Mouse (Mus musculus) embryonic facial prominence, embryonic 12.5 days (tissue): Measurements from ENCODE around the gene Zbtb32. TPM values are rescaled to one million over a fixed set of nuclear protein-coding genes. Genes with fewer than 3 reads are reported as not detected.

Experiments
- ATAC-seq: fragments of 200-750 bp; cut with Nextera tagmentation; 2 replicates; pipeline ENCODE4 v1.8.0; 2017; ENCODE audit not compliant: insufficient number of reproducible peaks, insufficient read depth, low FRiP score, low TSS enrichment
- H3K27ac ChIP-seq: fragments of 300-500 bp; sonication (generic); 2 replicates; pipeline ENCODE4 v1.5.1; 2016; ENCODE audit warnings: mild to moderate bottlenecking
- H3K27me3 ChIP-seq: fragments of 300-500 bp; sonication (generic); 2 replicates; pipeline ENCODE4 v1.6.1; 2016; ENCODE audit warnings: mild to moderate bottlenecking, moderate library complexity
- H3K36me3 ChIP-seq: fragments of 300-500 bp; sonication (generic); 2 replicates; pipeline ENCODE4 v1.6.1; 2016; ENCODE audit warnings: mild to moderate bottlenecking
- H3K4me1 ChIP-seq: fragments of 300-500 bp; sonication (generic); 2 replicates; pipeline ENCODE4 v1.6.1; 2016
- H3K4me2 ChIP-seq: fragments of 300-500 bp; sonication (generic); replicated peaks from 2 replicates; pipeline ENCODE4 v1.6.1; 2016; ENCODE audit warnings: mild to moderate bottlenecking, moderate library complexity
- H3K4me3 ChIP-seq: fragments of 300-500 bp; sonication (generic); 2 replicates; pipeline ENCODE4 v1.5.1; 2016; ENCODE audit warnings: mild to moderate bottlenecking
- H3K9ac ChIP-seq: fragments of 300-500 bp; sonication (generic); 2 replicates; pipeline ENCODE4 v1.6.1; 2016; ENCODE audit warnings: mild to moderate bottlenecking, moderate library complexity
- H3K9me3 ChIP-seq: fragments of 300-500 bp; sonication (generic); 2 replicates; pipeline ENCODE4 v1.6.1; 2016; ENCODE audit warnings: mild to moderate bottlenecking, moderate library complexity
- WGBS: fragments of 180-500 bp; shearing (Covaris S2); methylation state at CpG from one replicate; pipeline ENCODE4 v1.1.7; 2016; 5-methylcytosine and 5-hydroxymethylcytosine counted together
- polyA plus RNA-seq: library from polyadenylated mRNA; unstranded; fragments of >200 nt; fragmentation: Nextera tagmentation; extraction: Ambion mirVana; gene quantifications from 2 replicates; pipeline ENCODE4 v1.2.1, GENCODE M21; 2016

Gene Zbtb32
- polyA plus RNA-seq, 1 experiment from 2014 or later = 0.17 TPM

DNA sequence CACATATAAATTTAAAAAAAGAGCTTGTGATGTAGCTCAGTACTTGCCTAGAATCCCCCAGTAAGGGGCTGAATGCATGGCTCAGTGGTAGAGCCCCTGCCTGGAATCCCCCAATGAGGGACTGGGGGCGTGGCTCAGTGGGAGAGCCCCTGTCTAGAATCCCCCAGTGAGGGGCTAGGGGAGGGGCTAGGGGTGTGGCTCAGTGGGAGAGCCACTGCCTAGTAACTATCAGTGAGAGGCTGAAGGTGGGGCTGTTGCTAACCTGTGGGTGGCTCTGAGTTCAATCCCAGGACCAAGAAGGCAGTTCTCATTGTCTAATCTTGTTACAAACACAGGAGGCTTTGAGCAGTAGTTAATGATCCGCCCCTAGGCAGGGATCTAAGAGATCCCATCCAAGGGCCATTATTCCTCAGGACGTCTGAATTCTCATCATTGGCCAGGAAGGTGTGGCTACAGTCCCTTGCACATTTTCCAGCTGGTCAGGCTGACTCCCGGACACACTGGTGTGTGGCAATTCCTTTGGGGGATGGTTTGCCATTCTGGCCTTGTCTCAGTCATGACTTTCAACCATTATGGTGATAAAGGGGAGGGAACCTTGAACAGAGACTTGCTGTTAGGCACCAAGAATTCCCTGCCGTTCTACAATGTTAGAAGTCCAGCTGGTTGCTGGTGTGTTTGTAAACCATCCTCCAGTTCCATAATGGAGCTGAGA, 16.5 kb upstream of the Zbtb32 start:
- Histone ChIP-seq H3K9me3 (0 out of 2 replicates have a peak, but pooled peaks cover 2% of the 10 kb centered on the region), H3K4me3 (no peak overlapping the region), H3K27me3 (no peaks in the 10 kb centered on the region), H3K36me3 (peaks cover 46% of the 10 kb centered on the region), H3K4me2 (no peak overlapping the region), H3K4me1 (no peaks in the 10 kb centered on the region), H3K27ac (no peak overlapping the region), H3K9ac (no peak overlapping the region)
- WGBS = 56% methylated on average over 5 of the region's 5 CpGs
- no peak for ATAC-seq

- no peaks in the 10 kb centered on the region for H3K4me1 ChIP-seq
- H3K4me2 ChIP-seq = no peak overlapping the region
- H3K9me3 ChIP-seq = 0 out of 2 replicates have a peak, but pooled peaks cover 2% of the 10 kb centered on the region
- H3K27me3 ChIP-seq = no peaks in the 10 kb centered on the region
- H3K27ac ChIP-seq = no peak overlapping the region
- 76% methylated on average over 2 of the region's 2 CpGs for WGBS
- H3K4me3 ChIP-seq = no peak overlapping the region
- H3K9ac ChIP-seq = no peak overlapping the region
- no peak for ATAC-seq
- peaks cover 41% of the 10 kb centered on the region for H3K36me3 ChIP-seq
Measured at GRCm38 (mm10) chr7:30614454-30614853, 15.7 kb upstream of the Zbtb32 start.

- Histone ChIP-seq H3K4me3 (no peak overlapping the region), H3K4me2 (no peak overlapping the region), H3K4me1 (no peaks in the 10 kb centered on the region), H3K27ac (no peak overlapping the region), H3K9ac (no peak overlapping the region), H3K36me3 (peaks cover 33% of the 10 kb centered on the region), H3K27me3 (no peaks in the 10 kb centered on the region), H3K9me3 (no peaks in the 10 kb centered on the region)
- 0 out of 2 replicates have a peak, but pooled peaks have one; percentile 17 for ATAC-seq
- WGBS = 24% methylated on average over 14 of the region's 14 CpGs
Measured at GRCm38 (mm10) chr7:30613529-30614112, 14.9 kb upstream of the Zbtb32 start.

DNA sequence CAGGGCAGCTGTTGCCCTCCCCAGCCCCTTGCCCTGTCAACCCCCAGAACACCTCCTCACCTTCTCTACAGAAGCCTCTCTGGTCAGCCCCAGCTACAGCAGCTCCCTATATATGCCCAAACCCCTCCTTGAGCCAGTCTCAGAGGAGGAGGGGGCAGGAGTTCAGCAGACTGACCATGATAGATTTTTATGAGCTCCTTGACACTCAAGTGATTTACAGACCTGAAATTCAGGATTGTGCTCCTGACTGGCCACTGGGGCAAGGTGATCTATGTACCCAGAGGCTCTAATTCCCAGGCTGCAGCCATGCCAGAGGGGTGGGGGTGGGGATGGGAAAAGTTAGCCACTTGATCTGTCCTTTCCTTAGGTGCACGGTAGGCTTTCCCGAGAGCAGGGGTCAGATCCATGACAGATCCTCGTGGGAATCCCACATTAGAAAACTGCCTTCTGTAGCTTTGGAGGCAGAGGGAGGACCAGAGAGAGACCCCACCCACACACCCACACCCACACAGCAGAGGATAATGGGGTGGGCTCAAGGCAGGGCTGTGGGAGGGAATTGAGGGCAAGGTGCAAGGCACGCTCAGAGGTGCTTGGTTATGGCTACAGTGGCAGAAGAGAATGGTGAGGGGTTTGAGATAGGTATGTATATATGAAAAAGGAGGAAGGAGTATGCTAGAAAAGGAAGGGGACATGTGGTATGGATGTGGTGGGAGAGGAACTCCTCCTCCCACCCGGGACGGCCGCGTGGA, 14.1 kb upstream of the Zbtb32 start, which contains the start of gene Upk1a:
Gene Upk1a (minus strand): TSS at position 194 of the 749 bp plus-strand sequence.
- Histone ChIP-seq H3K4me2 (no peak within 1 kb of the TSS), H3K36me3 (peaks cover 25% of the 10 kb centered on the region), H3K27ac (no peak within 1 kb of the TSS), H3K4me3 (no peak within 1 kb of the TSS), H3K9ac (no peak within 1 kb of the TSS), H3K9me3 (no peaks in the 10 kb centered on the region), H3K27me3 (no peaks in the 10 kb centered on the region), H3K4me1 (no peaks in the 10 kb centered on the region)
- ATAC-seq = 0 out of 2 replicates have a peak, but pooled peaks have one; percentile 17
- 70% methylated on average over 8 of the region's 8 CpGs for WGBS

GRCm38 (mm10) chr7:30610043-30610442, 11.3 kb upstream of the Zbtb32 start:
- ATAC-seq = no peak
- H3K4me2 ChIP-seq = no peak overlapping the region
- no peaks in the 10 kb centered on the region for H3K27me3 ChIP-seq
- 58% methylated on average over 7 of the region's 7 CpGs for WGBS
- H3K36me3 ChIP-seq = no peaks in the 10 kb centered on the region
- no peak overlapping the region for H3K9ac ChIP-seq
- no peaks in the 10 kb centered on the region for H3K4me1 ChIP-seq
- no peak overlapping the region for H3K4me3 ChIP-seq
- no peak overlapping the region for H3K27ac ChIP-seq
- no peaks in the 10 kb centered on the region for H3K9me3 ChIP-seq

- H3K27ac ChIP-seq = no peak overlapping the region
- no peak overlapping the region for H3K4me3 ChIP-seq
- H3K27me3 ChIP-seq = no peaks in the 10 kb centered on the region
- H3K9me3 ChIP-seq = no peaks in the 10 kb centered on the region
- H3K36me3 ChIP-seq = no peaks in the 10 kb centered on the region
- no peaks in the 10 kb centered on the region for H3K4me1 ChIP-seq
- WGBS = 50% methylated on average over 14 of the region's 16 CpGs
- H3K9ac ChIP-seq = no peak overlapping the region
- no peak for ATAC-seq
- H3K4me2 ChIP-seq = no peak overlapping the region
Measured at GRCm38 (mm10) chr7:30608476-30608875, 9.8 kb upstream of the Zbtb32 start.

DNA sequence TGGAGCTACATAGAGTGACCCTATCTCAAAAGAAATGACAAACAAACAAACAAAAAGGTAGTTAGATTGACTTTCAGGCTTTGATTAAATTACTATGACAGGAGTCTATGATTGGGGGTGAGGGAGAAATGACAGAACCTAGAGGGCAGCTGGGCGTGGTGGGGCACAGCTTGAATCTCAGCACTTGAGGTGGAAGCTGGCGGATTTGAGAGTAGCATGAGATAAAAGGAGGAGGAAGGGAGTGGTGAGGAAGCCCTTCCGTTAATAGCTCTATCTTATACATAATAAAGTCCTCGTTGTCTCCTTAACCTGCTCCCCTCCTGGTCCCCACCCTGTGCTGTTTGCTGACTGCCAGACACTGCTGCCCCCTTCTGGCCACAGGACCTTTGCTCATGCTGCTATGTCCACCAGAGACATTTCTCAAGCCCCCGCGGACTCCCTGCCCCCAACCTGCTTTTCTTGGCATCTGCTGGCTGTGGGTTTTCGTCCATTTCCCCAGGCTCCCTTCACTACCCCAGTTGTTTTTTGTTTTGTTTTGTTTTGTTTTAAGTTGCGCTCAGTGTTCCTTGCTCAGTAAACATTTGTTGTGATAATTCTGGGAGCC, 9.1 kb upstream of the Zbtb32 start:
- 33% methylated on average over 8 of the region's 8 CpGs for WGBS
- Histone ChIP-seq H3K27ac (no peak overlapping the region), H3K4me2 (no peak overlapping the region), H3K36me3 (no peaks in the 10 kb centered on the region), H3K4me1 (no peaks in the 10 kb centered on the region), H3K27me3 (no peaks in the 10 kb centered on the region), H3K4me3 (no peak overlapping the region), H3K9me3 (no peaks in the 10 kb centered on the region), H3K9ac (no peak overlapping the region)
- 0 out of 2 replicates have a peak, but pooled peaks have one; percentile 41 for ATAC-seq

GRCm38 (mm10) chr7:30604944-30605343, 6.2 kb upstream of the Zbtb32 start:
- Histone ChIP-seq H3K36me3 (no peaks in the 10 kb centered on the region), H3K9me3 (no peaks in the 10 kb centered on the region), H3K27ac (no peak overlapping the region), H3K27me3 (no peaks in the 10 kb centered on the region), H3K9ac (no peak overlapping the region), H3K4me2 (no peak overlapping the region), H3K4me3 (no peak overlapping the region), H3K4me1 (no peaks in the 10 kb centered on the region)
- no peak for ATAC-seq
- WGBS = 88% methylated on average over 8 of the region's 8 CpGs

- Histone ChIP-seq H3K27ac (no peak overlapping the region), H3K9ac (no peak overlapping the region), H3K36me3 (no peaks in the 10 kb centered on the region), H3K9me3 (no peaks in the 10 kb centered on the region), H3K27me3 (no peaks in the 10 kb centered on the region), H3K4me3 (no peak overlapping the region), H3K4me2 (no peak overlapping the region), H3K4me1 (no peaks in the 10 kb centered on the region)
- no peak for ATAC-seq
- 42% methylated on average over 8 of the region's 8 CpGs for WGBS
Measured at GRCm38 (mm10) chr7:30604424-30604823, 5.7 kb upstream of the Zbtb32 start.

DNA sequence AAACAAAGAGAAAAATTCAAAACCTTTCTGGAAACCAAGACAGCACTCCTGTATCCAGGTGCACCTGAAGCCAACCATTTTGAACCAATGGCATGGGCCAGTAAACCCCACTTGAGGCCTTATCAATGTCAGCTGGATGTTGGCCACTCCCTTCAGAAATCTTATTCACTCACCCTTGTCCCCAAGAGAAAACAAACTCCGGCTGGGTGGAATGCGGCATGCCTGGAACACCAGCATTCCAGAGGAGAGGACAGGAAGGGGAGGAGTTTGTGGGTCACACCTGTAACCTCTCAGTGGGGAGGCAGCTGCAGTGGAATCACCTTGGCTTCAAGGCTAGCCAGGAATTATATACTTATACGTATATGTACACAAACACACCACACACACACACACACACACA, 3.9 kb upstream of the Zbtb32 start:
- Histone ChIP-seq H3K4me1 (no peaks in the 10 kb centered on the region), H3K9me3 (0 out of 2 replicates have a peak, but pooled peaks cover 2% of the 10 kb centered on the region), H3K4me3 (no peak overlapping the region), H3K36me3 (no peaks in the 10 kb centered on the region), H3K27me3 (no peaks in the 10 kb centered on the region), H3K9ac (no peak overlapping the region), H3K4me2 (no peak overlapping the region), H3K27ac (no peak overlapping the region)
- WGBS = 18% methylated on average over 2 of the region's 3 CpGs
- no peak for ATAC-seq

- H3K27me3 ChIP-seq = no peaks in the 10 kb centered on the region
- no peaks in the 10 kb centered on the region for H3K4me1 ChIP-seq
- 0 out of 2 replicates have a peak, but pooled peaks cover 2% of the 10 kb centered on the region for H3K9me3 ChIP-seq
- ATAC-seq = no peak
- no peak overlapping the region for H3K27ac ChIP-seq
- H3K4me3 ChIP-seq = no peak overlapping the region
- 74% methylated on average over 7 of the region's 7 CpGs for WGBS
- no peak overlapping the region for H3K9ac ChIP-seq
- no peaks in the 10 kb centered on the region for H3K36me3 ChIP-seq
- H3K4me2 ChIP-seq = no peak overlapping the region
Measured at GRCm38 (mm10) chr7:30600651-30601050, 1.9 kb upstream of the Zbtb32 start.
